Mouse (Mus musculus) embryonic fibroblast, embryonic 13.5 days (primary cell): ENCODE results near the gene Fam47e.

ENCODE experiments used
- CTCF ChIP-seq: IDR thresholded peaks from 2 replicates; pipeline ENCODE4 v1.5.1; 2011; ENCODE audit warnings: mild to moderate bottlenecking, control low read depth, low read length, moderate library complexity, borderline replicate concordance; ENCODE audit not compliant: insufficient read depth
- POLR2A ChIP-seq: IDR thresholded peaks from 2 replicates; pipeline ENCODE4 v1.6.1; 2011; ENCODE audit warnings: low read depth, mild to moderate bottlenecking, control low read depth, low read length, moderate library complexity

GRCm38 (mm10) chr5:92585932-92586331 is 31.1 kb downstream of the Fam47e start:
- TF ChIP-seq CTCF (no peak), POLR2A (no peak)
